Mouse (Mus musculus) heart, embryonic 16.5 days (tissue): ENCODE data around the gene Arhgap17. TPM values are rescaled to one million over a fixed set of nuclear protein-coding genes. Genes with fewer than 3 reads are reported as not detected.

Source experiments
- ATAC-seq: fragments of 200-750 bp; cut with Nextera tagmentation; replicated peaks from 2 replicates; pipeline ENCODE4 v1.8.0; 2017; ENCODE audit warnings: moderate number of reproducible peaks; ENCODE audit not compliant: insufficient read depth, low FRiP score; ENCODE audit errors: extremely low read depth
- H3K27ac ChIP-seq: fragments of 300-500 bp; sonication (generic); 2 replicates; pipeline ENCODE4 v1.5.1; 2014; ENCODE audit warnings: mild to moderate bottlenecking, low read length, control low read depth, moderate library complexity
- H3K27me3 ChIP-seq: fragments of 300-500 bp; sonication (generic); 2 replicates; pipeline ENCODE4 v1.6.1; 2014; ENCODE audit warnings: low read length, mixed read lengths; ENCODE audit not compliant: control insufficient read depth, insufficient read depth
- H3K36me3 ChIP-seq: fragments of 300-500 bp; sonication (generic); 2 replicates; pipeline ENCODE4 v1.6.1; 2014; ENCODE audit not compliant: control insufficient read depth, insufficient read depth
- H3K4me1 ChIP-seq: fragments of 300-500 bp; sonication (generic); 2 replicates; pipeline ENCODE4 v1.6.1; 2014; ENCODE audit warnings: low read length, mixed read lengths; ENCODE audit not compliant: control insufficient read depth, insufficient read depth
- H3K4me2 ChIP-seq: fragments of 300-500 bp; sonication (generic); 2 replicates; pipeline ENCODE4 v1.6.1; 2014; ENCODE audit warnings: low read depth, mild to moderate bottlenecking, control low read depth, low read length
- H3K4me3 ChIP-seq: fragments of 300-500 bp; sonication (generic); 2 replicates; pipeline ENCODE4 v1.5.1; 2014; ENCODE audit warnings: mild to moderate bottlenecking, control low read depth, low read length
- H3K9ac ChIP-seq: fragments of 300-500 bp; sonication (generic); 2 replicates; pipeline ENCODE4 v1.6.1; 2014; ENCODE audit warnings: low read length, control low read depth
- H3K9me3 ChIP-seq: fragments of 300-500 bp; sonication (generic); replicated peaks from 2 replicates; pipeline ENCODE4 v1.6.1; 2016; ENCODE audit warnings: low read length; ENCODE audit not compliant: control insufficient read depth
- WGBS: fragments of 180-500 bp; shearing (Covaris S2); extraction: QIAGEN DNeasy Blood & Tissue Kit; methylation state at CpG from one replicate; pipeline ENCODE4 v1.1.7; 2014; 5-methylcytosine and 5-hydroxymethylcytosine counted together
- polyA plus RNA-seq: library from polyadenylated mRNA; unstranded; fragments of >200 nt; fragmentation: Nextera tagmentation; extraction: Ambion mirVana; gene quantifications from 2 replicates; pipeline ENCODE4 v1.2.1, GENCODE M21; 2015

The Arhgap17 gene
- polyA plus RNA-seq, 1 experiment from 2014 or later, result 15.1 TPM

DNA sequence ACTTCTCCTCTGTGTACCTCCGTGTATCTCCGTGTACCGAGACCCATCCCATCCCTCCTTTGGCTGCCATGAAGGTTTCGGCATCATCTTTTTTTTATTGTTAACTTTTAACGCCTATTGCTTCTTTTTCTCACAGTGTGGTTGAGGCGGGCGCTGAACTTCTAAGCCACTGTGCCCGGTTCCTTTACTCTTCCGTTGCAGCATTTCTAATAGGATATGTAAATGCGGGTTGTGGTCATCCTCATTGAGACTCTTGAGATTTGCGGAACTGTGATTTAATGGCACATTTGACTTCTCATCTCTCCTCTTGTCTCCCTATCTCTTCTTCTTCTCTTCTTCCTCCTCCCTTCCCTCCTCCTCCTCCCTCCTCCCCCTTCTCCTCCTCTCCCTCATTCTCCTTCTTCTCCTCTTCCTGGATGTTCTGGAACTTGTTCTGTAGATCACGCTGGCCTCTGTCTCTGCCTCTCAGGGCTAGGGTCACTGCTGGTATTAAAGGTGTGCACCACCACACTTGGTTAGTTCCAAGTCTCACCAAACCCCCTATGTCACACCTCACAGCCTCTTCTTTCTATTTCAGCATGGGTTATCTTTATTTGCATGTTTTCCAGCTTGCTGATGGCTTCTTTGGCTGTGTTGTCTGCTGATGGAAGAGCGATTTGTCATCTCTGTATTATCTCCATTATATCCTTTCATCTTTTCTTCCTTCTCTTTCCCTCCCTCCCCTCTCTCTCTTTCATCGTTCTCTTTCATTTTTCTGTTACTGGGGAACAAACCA lies 115.3 kb downstream of the Arhgap17 start:
- 88% methylated on average over 14 of the region's 14 CpGs for WGBS
- ATAC-seq, result no peak
- H3K4me2 ChIP-seq, result no peak overlapping the region
- H3K9ac ChIP-seq, result no peak overlapping the region
- no peak overlapping the region for H3K4me3 ChIP-seq
- no peaks in the 10 kb centered on the region for H3K36me3 ChIP-seq
- H3K27ac ChIP-seq, result no peak overlapping the region
- no peaks in the 10 kb centered on the region for H3K9me3 ChIP-seq
- no peaks in the 10 kb centered on the region for H3K27me3 ChIP-seq
- peaks cover 2% of the 10 kb centered on the region; the same call in 1 of the 2 replicates for H3K4me1 ChIP-seq

DNA sequence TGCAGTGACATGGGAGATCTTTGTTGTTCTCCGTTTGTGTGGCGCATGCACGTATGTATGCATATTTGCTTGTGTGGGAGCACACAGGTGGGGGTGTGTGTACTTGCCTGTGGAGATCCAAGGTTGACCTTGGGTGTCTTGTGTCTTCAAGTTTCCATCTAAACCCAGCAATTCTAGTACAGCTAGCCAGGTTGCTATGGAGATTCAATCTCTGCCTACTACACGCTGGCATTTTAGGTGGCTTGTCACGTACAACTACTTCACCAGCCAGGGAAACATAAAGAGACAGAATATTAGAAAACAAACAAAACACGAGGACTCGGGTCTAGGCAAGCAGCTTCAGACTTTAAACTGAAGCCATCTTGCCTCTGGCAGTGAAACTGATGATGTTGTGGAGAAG lies 116.3 kb downstream of the Arhgap17 start:
- no peak overlapping the region for H3K9ac ChIP-seq
- H3K36me3 ChIP-seq, result no peaks in the 10 kb centered on the region
- 78% methylated on average over 7 of the region's 7 CpGs for WGBS
- H3K27ac ChIP-seq, result no peak overlapping the region
- H3K4me1 ChIP-seq, result peaks cover 2% of the 10 kb centered on the region; the same call in 1 of the 2 replicates
- H3K9me3 ChIP-seq, result no peaks in the 10 kb centered on the region
- H3K4me3 ChIP-seq, result no peak overlapping the region
- no peaks in the 10 kb centered on the region for H3K27me3 ChIP-seq
- ATAC-seq, result no peak
- H3K4me2 ChIP-seq, result no peak overlapping the region

DNA sequence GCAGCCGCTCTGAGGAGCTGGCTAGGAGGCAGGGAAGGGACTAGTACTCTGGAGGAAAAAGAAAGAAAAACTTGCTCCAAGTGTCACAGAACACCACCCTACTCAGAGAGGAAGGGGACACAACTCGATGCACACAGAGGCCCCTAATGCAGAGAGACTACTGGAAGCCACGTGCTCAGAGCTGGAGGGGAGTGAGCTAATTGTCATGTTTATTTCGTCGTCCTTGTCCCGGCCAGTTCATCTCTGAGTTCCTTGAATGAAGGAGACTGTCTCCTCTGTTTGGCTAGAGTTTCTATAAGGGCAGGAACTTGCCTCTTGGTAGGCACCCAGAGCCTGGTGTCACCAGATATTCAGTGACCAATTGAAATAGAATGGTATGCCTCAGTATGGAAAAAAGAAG lies 118.4 kb downstream of the Arhgap17 start:
- 62% methylated on average over 6 of the region's 6 CpGs for WGBS
- Histone ChIP-seq H3K4me2 (no peak overlapping the region), H3K27ac (no peak overlapping the region), H3K36me3 (no peaks in the 10 kb centered on the region), H3K27me3 (no peaks in the 10 kb centered on the region), H3K9me3 (no peaks in the 10 kb centered on the region), H3K4me1 (no peaks in the 10 kb centered on the region), H3K4me3 (no peak overlapping the region), H3K9ac (no peak overlapping the region)
- no peak for ATAC-seq

DNA sequence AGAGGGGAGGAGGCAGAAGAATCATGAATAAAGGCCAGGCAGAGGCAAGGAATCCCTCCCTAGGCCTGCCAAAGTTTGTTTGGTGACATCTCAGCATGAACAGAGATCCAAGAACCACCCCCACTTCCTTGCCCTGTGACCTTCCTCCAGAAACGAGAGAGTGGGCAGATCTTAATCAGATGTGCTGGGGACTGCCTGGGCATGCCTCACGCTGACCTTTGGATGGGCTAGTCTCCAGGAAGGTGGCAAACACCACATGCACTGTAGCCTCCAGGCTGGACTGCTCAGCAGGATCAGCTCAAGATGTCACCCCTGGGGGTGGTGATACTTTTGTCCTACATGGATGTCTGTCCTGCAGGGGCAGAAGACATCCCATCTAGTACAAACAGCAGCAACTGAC lies 121.5 kb downstream of the Arhgap17 start:
- H3K4me2 ChIP-seq, result no peak overlapping the region
- no peak for ATAC-seq
- peaks cover 12% of the 10 kb centered on the region for H3K4me1 ChIP-seq
- H3K27ac ChIP-seq, result no peak overlapping the region
- H3K27me3 ChIP-seq, result no peaks in the 10 kb centered on the region
- H3K4me3 ChIP-seq, result no peak overlapping the region
- H3K9me3 ChIP-seq, result no peaks in the 10 kb centered on the region
- WGBS, result 42% methylated on average over 2 of the region's 2 CpGs
- H3K36me3 ChIP-seq, result no peaks in the 10 kb centered on the region
- no peak overlapping the region for H3K9ac ChIP-seq

DNA sequence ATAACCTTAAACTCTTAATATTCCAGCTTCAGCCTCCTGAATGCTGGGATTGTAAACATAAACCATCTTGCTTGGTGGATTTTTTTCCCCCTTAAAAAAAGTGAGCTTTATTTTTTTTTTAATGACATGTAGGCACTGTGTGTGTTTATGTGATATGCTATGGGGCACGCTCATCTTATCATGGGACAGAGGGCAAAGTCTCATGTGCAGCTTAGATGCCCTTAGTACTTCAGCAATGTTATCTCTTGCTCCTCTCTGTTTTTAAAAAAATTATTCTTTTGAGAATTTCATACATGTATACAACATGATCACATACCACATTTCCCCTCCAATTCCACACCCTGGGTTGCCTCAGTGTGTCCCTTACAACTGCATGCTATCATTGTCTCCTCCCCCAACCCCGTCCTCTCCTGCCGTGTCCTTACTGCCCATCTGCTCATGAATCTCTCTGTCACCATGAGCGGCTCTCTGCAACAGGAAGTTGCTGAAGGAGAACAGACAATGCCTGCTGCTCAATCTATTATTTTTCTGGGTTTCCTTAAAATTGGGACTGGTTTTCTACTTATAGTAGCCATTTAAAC lies 123.1 kb downstream of the Arhgap17 start:
- no peak overlapping the region for H3K4me3 ChIP-seq
- no peak for ATAC-seq
- H3K27me3 ChIP-seq, result no peaks in the 10 kb centered on the region
- H3K4me2 ChIP-seq, result no peak overlapping the region
- no peaks in the 10 kb centered on the region for H3K36me3 ChIP-seq
- no peaks in the 10 kb centered on the region for H3K9me3 ChIP-seq
- H3K4me1 ChIP-seq, result peaks cover 12% of the 10 kb centered on the region
- H3K9ac ChIP-seq, result no peak overlapping the region
- no peak overlapping the region for H3K27ac ChIP-seq
- WGBS, result 46% methylated on average over 4 of the region's 4 CpGs

DNA sequence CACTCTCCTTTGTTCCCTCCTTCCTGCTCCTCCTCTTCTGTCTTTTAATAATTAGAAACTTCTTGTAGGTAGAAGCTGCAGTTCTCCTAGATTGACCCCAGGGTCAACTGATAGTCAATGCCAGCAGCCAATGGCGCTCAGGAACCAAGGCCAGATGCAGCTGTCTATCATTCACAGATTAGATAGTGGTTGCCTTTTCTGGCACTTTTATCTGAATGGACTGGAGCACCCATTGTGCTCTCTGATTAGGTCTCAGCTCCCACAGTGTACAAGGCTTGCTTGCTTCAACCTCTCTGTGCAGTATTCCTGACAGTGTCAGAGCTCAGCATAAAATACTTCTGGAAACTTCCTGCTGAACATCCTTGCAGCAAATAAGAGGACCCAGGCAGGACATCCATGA lies 124.9 kb downstream of the Arhgap17 start:
- H3K4me3 ChIP-seq, result no peak overlapping the region
- no peaks in the 10 kb centered on the region for H3K9me3 ChIP-seq
- WGBS, result 24% methylated on average over 1 of the region's 1 CpGs
- no peak overlapping the region for H3K27ac ChIP-seq
- H3K4me2 ChIP-seq, result no peak overlapping the region
- no peak for ATAC-seq
- H3K9ac ChIP-seq, result no peak overlapping the region
- H3K27me3 ChIP-seq, result no peaks in the 10 kb centered on the region
- peaks cover 17% of the 10 kb centered on the region for H3K4me1 ChIP-seq
- no peaks in the 10 kb centered on the region for H3K36me3 ChIP-seq

DNA sequence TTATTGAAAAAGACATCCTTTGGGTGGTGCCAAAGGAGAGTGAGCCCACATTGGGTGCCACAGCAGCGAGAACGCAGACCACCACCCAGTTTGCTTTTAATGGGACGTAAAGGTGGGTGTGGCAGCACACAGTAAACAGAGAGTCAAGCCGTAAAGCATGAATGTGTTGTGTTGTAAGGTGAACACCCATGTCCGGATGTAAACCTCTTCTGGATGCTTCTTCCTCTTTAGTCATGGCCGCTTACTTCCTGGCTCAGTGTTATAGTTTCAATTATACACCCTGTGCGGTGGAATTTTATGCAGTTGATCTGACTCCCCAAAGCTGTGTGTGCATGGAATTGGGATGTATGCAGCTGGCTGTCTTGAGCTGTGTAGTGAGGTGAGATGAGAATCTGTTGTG lies 127.5 kb downstream of the Arhgap17 start:
- Histone ChIP-seq H3K36me3 (no peaks in the 10 kb centered on the region), H3K4me3 (no peak overlapping the region), H3K27ac (no peak overlapping the region), H3K27me3 (no peaks in the 10 kb centered on the region), H3K4me2 (no peak overlapping the region), H3K9ac (no peak overlapping the region), H3K9me3 (no peaks in the 10 kb centered on the region), H3K4me1 (peaks cover 19% of the 10 kb centered on the region)
- no peak for ATAC-seq
- WGBS, result 88% methylated on average over 7 of the region's 7 CpGs

DNA sequence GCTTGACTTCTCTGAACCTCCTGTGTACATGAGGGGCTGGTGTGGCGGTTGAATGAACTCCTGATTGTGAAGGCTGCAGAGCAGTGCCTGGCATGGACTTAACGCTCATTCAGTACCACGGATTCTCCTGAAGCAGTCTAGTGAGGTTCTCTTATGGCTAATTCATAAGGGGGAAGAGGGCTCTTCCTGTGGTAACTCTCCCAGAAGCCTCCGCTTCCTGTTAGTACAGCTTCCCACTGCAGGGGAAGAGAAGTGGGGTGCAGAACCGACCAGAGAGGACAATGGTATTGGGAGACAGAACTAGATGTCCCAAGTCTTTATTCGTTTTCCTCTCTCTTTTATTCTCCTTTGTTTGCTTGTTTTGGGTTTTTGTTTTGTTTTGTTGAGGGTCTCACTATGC lies 129.7 kb downstream of the Arhgap17 start:
- peaks cover 15% of the 10 kb centered on the region for H3K4me1 ChIP-seq
- no peak overlapping the region for H3K27ac ChIP-seq
- WGBS, result 60% methylated on average over 6 of the region's 6 CpGs
- H3K9me3 ChIP-seq, result no peaks in the 10 kb centered on the region
- H3K27me3 ChIP-seq, result no peaks in the 10 kb centered on the region
- H3K4me3 ChIP-seq, result no peak overlapping the region
- 0 out of 2 replicates have a peak overlapping the region, but pooled peaks have one; percentile 6 for H3K4me2 ChIP-seq
- no peak for ATAC-seq
- no peak overlapping the region for H3K9ac ChIP-seq
- no peaks in the 10 kb centered on the region for H3K36me3 ChIP-seq

DNA sequence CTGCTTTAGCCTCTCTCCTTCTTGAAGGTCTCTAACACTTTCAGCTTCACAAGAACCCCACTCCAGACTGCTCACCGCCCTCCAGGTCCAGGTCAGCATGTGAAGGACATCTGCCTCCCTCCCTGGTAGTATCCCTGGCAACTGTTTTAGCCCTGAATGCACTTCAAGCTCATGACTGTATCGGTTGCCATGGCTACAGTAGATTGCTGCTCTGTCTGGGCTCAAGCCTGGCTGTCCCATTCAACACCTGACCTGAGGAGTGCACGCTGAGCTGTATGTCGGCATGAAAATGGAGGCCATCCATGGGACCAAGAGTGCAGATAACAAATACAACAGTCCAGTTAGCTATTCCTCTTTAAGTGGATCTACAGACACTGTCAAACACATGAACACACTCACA lies 131.1 kb downstream of the Arhgap17 start:
- peaks cover 7% of the 10 kb centered on the region for H3K4me1 ChIP-seq
- no peaks in the 10 kb centered on the region for H3K36me3 ChIP-seq
- ATAC-seq, result no peak
- H3K27me3 ChIP-seq, result no peaks in the 10 kb centered on the region
- no peak overlapping the region for H3K9ac ChIP-seq
- 40% methylated on average over 4 of the region's 4 CpGs for WGBS
- H3K4me3 ChIP-seq, result no peak overlapping the region
- no peak overlapping the region for H3K27ac ChIP-seq
- no peaks in the 10 kb centered on the region for H3K9me3 ChIP-seq
- no peak overlapping the region for H3K4me2 ChIP-seq
